Mouse (Mus musculus) lung, adult 2 months (tissue): ENCODE measurements around the gene Nr1h2.

Experiments used
- CTCF ChIP-seq: fragments of 200-500 bp; IDR thresholded peaks from 2 replicates; pipeline ENCODE4 v1.5.1; 2011; ENCODE audit warnings: mild to moderate bottlenecking, low read length, control low read depth; ENCODE audit not compliant: insufficient read depth
- POLR2A ChIP-seq: fragments of 200-500 bp; IDR thresholded peaks from 2 replicates; pipeline ENCODE4 v1.6.1; 2011; ENCODE audit warnings: low read depth, mild to moderate bottlenecking, control low read depth, low read length, borderline replicate concordance; ENCODE audit errors: extremely low read depth

GRCm38 (mm10) chr7:44535657-44536589 lies 17.8 kb downstream of the Nr1h2 start:
- TF ChIP-seq CTCF (no peak), POLR2A (no peak)
